Comparison of ENCODE assay signal across 9 mouse cellular contexts in the genomic region with DNA sequence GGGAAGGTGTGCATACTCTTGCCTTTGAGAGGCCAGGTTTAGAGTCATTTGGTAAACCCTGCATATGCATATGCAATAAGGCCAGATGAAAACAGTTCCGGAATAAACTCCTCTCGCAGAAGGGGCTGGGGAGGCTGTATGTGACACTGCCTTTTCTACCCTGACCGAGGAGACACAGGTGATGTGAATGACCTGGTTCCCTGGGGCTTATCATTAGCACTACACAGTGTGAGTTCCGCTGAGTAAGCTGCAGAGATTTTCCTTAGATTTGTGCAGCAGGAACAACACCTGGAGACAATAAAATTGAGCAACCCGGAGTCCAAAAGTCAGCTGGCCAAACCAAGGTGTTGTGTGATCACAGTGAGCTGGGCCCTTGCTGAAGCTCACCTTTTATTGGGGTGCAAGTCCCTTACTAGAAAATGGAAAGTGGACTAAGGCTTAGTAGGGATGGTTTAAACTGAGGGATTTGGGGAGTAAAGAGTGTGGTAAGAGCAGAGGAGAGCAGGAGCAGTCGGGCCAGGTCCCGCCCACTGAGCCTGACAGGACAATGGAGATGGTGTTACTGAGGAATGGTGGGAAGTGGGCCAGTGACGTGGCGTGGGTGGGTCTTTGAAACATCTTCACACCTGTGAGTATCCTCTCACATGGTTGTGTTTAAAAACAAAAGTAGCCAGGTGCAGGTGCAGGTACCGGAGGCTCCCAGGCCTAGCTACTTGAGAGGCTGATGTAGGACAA. TPM values are rescaled to one million over a fixed set of nuclear protein-coding genes. Genes with fewer than 3 reads are reported as not detected.
DNase-seq lines count a peak whose midpoint lies in the region; ATAC-seq and TF ChIP-seq lines count a peak whose summit lies in the region.
"Had no signal": no experiment of that assay in that cellular context is flagged by ENCODE, and none has a peak within 500 bp of the region (broad histone marks: within the 10 kb centered on the region; RNA-seq: fewer than 3 reads in every experiment).

No protein-coding gene starts in this region.

- peaks cover 31% of the 10 kb centered on the region for H3K27me3 ChIP-seq in heart, embryonic 10.5 days (ENCODE audit: insufficient read depth, poor library complexity, severe bottlenecking)
- H3K27me3 ChIP-seq in midbrain, postnatal 0 days (ENCODE audit: insufficient read depth, low read length) = peaks cover 25% of the 10 kb centered on the region
- peaks cover 36% of the 10 kb centered on the region for H3K27me3 ChIP-seq in midbrain, embryonic 14.5 days (ENCODE audit: control insufficient read depth, insufficient read depth, low read length)
- peaks cover 38% of the 10 kb centered on the region for H3K27me3 ChIP-seq in liver, embryonic 11.5 days (replicated peaks; ENCODE audit: control insufficient read depth, insufficient read depth, low read length)

- H3K9ac ChIP-seq in midbrain, postnatal 0 days (replicated peaks; ENCODE audit: low read length, poor library complexity, severe bottlenecking) = no peak overlapping the region
- no peak overlapping the region for H3K9ac ChIP-seq in midbrain, embryonic 14.5 days (replicated peaks; ENCODE audit: low read length)
- no peak overlapping the region for H3K9ac ChIP-seq in liver, embryonic 11.5 days (ENCODE audit: low read depth, low read length)

- 0 out of 2 replicates have a peak overlapping the region, but pooled peaks have one; percentile 100 for H3K4me2 ChIP-seq in midbrain, postnatal 0 days (ENCODE audit: low read depth, low read length, poor library complexity, severe bottlenecking)
- no peak overlapping the region for H3K4me2 ChIP-seq in midbrain, embryonic 14.5 days (ENCODE audit: low read length)
- peak overlapping the region; percentile 98; the same call in 1 of the 2 replicates for H3K4me2 ChIP-seq in liver, embryonic 11.5 days

- no peaks in the 10 kb centered on the region for H3K9me3 ChIP-seq in heart, embryonic 10.5 days
- H3K9me3 ChIP-seq in midbrain, postnatal 0 days (ENCODE audit: low read length) = no peaks in the 10 kb centered on the region
- no peaks in the 10 kb centered on the region for H3K9me3 ChIP-seq in midbrain, embryonic 14.5 days (ENCODE audit: control insufficient read depth, low read length)
- H3K9me3 ChIP-seq in liver, embryonic 11.5 days (ENCODE audit: control insufficient read depth, low read length) = no peaks in the 10 kb centered on the region

- WGBS in heart, embryonic 10.5 days = 41% methylated on average over 10 of the region's 10 CpGs
- 49% methylated on average over 10 of the region's 10 CpGs for WGBS in midbrain, postnatal 0 days
- WGBS in midbrain, embryonic 14.5 days = 40% methylated on average over 10 of the region's 10 CpGs
- WGBS in liver, embryonic 11.5 days = 40% methylated on average over 10 of the region's 10 CpGs

- H3K27ac ChIP-seq in heart, embryonic 10.5 days = no peak overlapping the region
- H3K27ac ChIP-seq in midbrain, postnatal 0 days (ENCODE audit: low read depth, low read length) = no peak overlapping the region
- H3K27ac ChIP-seq in midbrain, embryonic 14.5 days (replicated peaks; ENCODE audit: low read depth, low read length) = no peak overlapping the region
- no peak overlapping the region for H3K27ac ChIP-seq in liver, embryonic 11.5 days (ENCODE audit: low read depth, low read length)

- ATAC-seq in midbrain, postnatal 0 days (ENCODE audit: low FRiP score) = no peak
- no peak for ATAC-seq in midbrain, embryonic 14.5 days (ENCODE audit: low FRiP score, low TSS enrichment)
- no peak for ATAC-seq in liver, embryonic 11.5 days (replicated peaks; ENCODE audit: low FRiP score)

- DNase-seq in heart, embryonic 10.5 days (ENCODE audit: low spot score) = peak; percentile 68
- DNase-seq in heart, adult 18-20 months = no peak
- DNase-seq in midbrain, postnatal 0 days (ENCODE audit: low spot score) = no peak
- no peak for DNase-seq in midbrain, embryonic 14.5 days
- DNase-seq in liver, embryonic 11.5 days (ENCODE audit: low spot score) = no peak
- peak; percentile 84 for DNase-seq in yolk sac, embryonic 10.5 days (ENCODE audit: low spot score)
- no peak for DNase-seq in cerebellum, adult 11 months
- no peak for DNase-seq in adrenal gland, postnatal 36 days
- DNase-seq: lung, postnatal 4 days had no signal

- H3K4me1 ChIP-seq in heart, embryonic 10.5 days = peaks cover 6% of the 10 kb centered on the region
- peaks cover 4% of the 10 kb centered on the region for H3K4me1 ChIP-seq in midbrain, postnatal 0 days (ENCODE audit: insufficient read depth, low read length)
- peaks cover 3% of the 10 kb centered on the region; the same call in 1 of the 2 replicates for H3K4me1 ChIP-seq in midbrain, embryonic 14.5 days (ENCODE audit: control insufficient read depth, insufficient read depth, low read length)
- no peaks in the 10 kb centered on the region for H3K4me1 ChIP-seq in liver, embryonic 11.5 days (replicated peaks; ENCODE audit: control insufficient read depth, insufficient read depth, low read length)

- no peak for TF ChIP-seq CTCF in midbrain, postnatal 0 days (IDR thresholded peaks at IDR 0.05)

- no peak overlapping the region for H3K4me3 ChIP-seq in heart, embryonic 10.5 days
- peak overlapping the region; percentile 70; the same call in 1 of the 2 replicates for H3K4me3 ChIP-seq in midbrain, postnatal 0 days (ENCODE audit: low read depth, low read length)
- no peak overlapping the region for H3K4me3 ChIP-seq in midbrain, embryonic 14.5 days (replicated peaks; ENCODE audit: low read depth, low read length)
- H3K4me3 ChIP-seq in liver, embryonic 11.5 days (ENCODE audit: low read depth, low read length) = no peak overlapping the region

- no peaks in the 10 kb centered on the region for H3K36me3 ChIP-seq in heart, embryonic 10.5 days
- no peaks in the 10 kb centered on the region for H3K36me3 ChIP-seq in midbrain, postnatal 0 days (ENCODE audit: insufficient read depth, low read length)
- no peaks in the 10 kb centered on the region for H3K36me3 ChIP-seq in midbrain, embryonic 14.5 days (ENCODE audit: control insufficient read depth, insufficient read depth, low read length)
- H3K36me3 ChIP-seq in liver, embryonic 11.5 days (ENCODE audit: control insufficient read depth, insufficient read depth, low read length) = no peaks in the 10 kb centered on the region

RNA-seq across cellular contexts. Expression of gene Gcnt4, which starts 1.7 kb away (rescaled TPM):
- 0.28 and 0.49 TPM in 2 replicates for polyA plus RNA-seq in heart, embryonic 10.5 days (2016; fragmentation: Nextera tagmentation; extraction: Ambion mirVana)
- total RNA-seq in heart, adult 18-20 months (2021) = under 1 TPM; 0.05 to 0.08 TPM
- total RNA-seq in midbrain, postnatal 0 days (2014; rRNA removed) = 0.47 and 0.93 TPM in 2 replicates
- 0.22 and 0.26 TPM in 2 replicates for polyA plus RNA-seq in midbrain, postnatal 0 days (2015; fragmentation: Nextera tagmentation; extraction: Ambion mirVana)
- polyA plus RNA-seq in midbrain, embryonic 14.5 days (2014; fragmentation: Nextera tagmentation; extraction: Ambion mirVana) = 0.07 and 0.14 TPM in 2 replicates
- 0.70 TPM in 2 replicates for polyA plus RNA-seq in liver, embryonic 11.5 days (2014; fragmentation: Nextera tagmentation; extraction: Ambion mirVana)
- total RNA-seq in adrenal gland, postnatal 36 days (2021) = 1 to 10 TPM in 1 of 2 experiments, under 1 TPM in 1; 0.17 to 1.4 TPM

Comparison
In these comparisons a context has a peak if more than half of its experiments do, and no peak if none do; other contexts are left out.
1. DNase-seq: peak in heart, embryonic 10.5 days (single experiment) and yolk sac, embryonic 10.5 days (single experiment); none in heart, adult 18-20 months (0 of 2), midbrain, postnatal 0 days (single experiment), midbrain, embryonic 14.5 days (single experiment), liver, embryonic 11.5 days (single experiment), cerebellum, adult 11 months (single experiment) and adrenal gland, postnatal 36 days (0 of 2).